Mouse (Mus musculus): Measurements from ENCODE around the gene Zic3. TPM values are rescaled to one million over a fixed set of nuclear protein-coding genes. Genes with fewer than 3 reads are reported as not detected.

Gene Zic3
- polyA plus RNA-seq (2014; fragmentation: Illumina TruSeq; extraction: RNeasy Lipid Tissue Mini Kit (QIAGEN cat#74804); ENCODE audit: low replicate concordance): not detected

GRCm38 (mm10) chrX:58022400-58022799, at the start of gene Zic3:
Gene Zic3, plus strand, starts transcription at chrX:58022700.

